Mouse (Mus musculus) right cerebral cortex, adult 2 months (tissue): ENCODE measurements around the gene Ptprcap.

Experiments
- DNase-seq, 2 experiments: peaks; one replicate each; pipeline ENCODE4 v3.0.0; 2021 to 2022; ENCODE audit warnings: low spot score in 2 of 2

The Ptprcap gene

GRCm38 (mm10) chr19:4166678-4167476 lies 13.5 kb downstream of the Ptprcap start:
- DNase-seq, result no peak

DNA sequence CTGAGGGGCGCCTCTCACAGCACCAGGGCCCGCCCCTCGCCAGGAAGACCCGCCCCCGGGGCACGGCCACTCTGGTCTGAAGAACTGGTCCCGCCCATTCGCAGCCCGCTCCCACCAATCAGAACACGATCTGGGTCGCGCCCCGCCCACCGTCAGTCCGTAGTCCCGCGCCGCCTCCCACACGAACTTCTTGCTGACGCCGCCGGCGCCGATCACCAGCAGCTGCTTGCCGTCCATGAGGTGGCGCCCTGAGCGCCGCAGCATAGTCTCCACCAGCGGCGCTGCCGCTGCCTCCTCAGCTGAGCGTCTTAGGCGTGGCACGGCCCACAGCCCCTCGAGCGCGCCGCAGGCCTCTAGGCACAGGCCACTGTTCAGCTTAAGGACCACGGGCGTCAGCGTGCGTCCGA lies 16.0 kb downstream of the Ptprcap start:
- DNase-seq, result peak; percentile 99 to 100

GRCm38 (mm10) chr19:4169810-4170209 lies 16.4 kb downstream of the Ptprcap start:
- DNase-seq, result peak in 1 of 2 experiments; percentile 58

- no peak for DNase-seq
Observed at GRCm38 (mm10) chr19:4170723-4171392, 17.5 kb downstream of the Ptprcap start.

DNA sequence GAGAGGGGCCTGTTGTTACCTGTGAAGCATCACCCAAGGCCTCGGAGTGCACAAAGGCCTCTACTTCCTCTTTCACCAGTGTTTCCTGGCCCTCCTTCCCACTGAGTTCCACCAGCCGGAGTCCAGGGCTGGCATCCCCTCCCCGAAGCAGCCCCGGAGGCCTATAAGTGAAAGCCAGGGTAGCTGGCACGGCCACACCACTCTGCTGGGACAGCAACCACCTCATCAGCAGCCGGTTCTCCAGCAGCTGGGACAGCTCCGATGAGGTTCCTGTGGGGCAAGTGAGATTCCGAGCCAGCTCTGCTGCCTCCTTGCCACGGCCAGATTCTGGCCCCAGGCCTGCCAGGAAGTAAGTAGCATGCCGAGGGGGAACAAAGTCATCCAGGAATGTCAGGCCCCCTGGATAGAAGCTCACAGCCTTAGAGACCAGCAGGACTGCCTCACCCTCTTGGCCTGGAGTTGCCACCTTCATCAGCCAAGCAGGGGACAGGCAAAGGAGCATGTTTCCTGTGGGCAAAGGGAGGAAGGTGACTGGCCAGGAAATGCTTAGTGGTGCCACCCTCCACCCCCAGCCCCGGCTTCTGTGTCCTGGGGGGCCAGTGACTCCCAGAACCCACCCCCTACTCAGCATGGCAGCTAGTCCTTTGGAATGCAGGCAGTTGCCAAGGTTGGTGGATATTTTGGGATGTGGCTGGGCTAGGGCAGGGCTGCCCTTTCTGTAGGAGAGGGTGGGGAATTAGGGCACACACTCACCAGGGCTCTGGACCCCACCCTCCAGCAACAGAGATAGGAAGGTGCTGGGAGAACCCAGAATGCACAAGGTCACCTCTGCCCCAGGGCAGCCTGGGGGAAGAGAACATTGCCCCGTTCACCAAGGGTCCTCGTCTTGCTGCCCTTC lies 18.2 kb downstream of the Ptprcap start:
- no peak for DNase-seq

GRCm38 (mm10) chr19:4172925-4173324 lies 19.5 kb downstream of the Ptprcap start:
- no peak for DNase-seq

- DNase-seq, result no peak
Observed at GRCm38 (mm10) chr19:4175368-4175947, 22.1 kb downstream of the Ptprcap start, which contains the start of gene Carns1. TSS of gene Carns1 (minus strand) at chr19:4175479.

DNA sequence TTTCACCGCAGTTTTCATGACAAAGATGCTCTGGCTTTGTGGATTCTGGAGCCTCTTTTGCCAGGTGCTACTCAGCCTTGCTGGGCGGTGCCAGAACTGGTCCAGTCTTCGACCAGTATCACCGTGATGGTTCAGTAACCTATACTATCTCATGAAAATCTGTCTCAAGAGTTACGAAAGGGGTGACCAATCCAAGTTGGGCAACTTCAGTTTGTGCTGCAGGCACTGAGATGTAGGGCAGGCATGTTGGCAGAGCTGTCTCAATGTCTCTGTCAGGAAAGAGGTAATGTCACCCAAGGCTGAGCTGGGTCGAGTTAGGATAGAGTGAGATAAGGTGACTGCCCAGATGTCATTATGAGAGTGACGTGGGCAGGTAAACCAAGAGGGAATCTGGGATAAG lies 27.0 kb downstream of the Ptprcap start:
- DNase-seq, result no peak

DNA sequence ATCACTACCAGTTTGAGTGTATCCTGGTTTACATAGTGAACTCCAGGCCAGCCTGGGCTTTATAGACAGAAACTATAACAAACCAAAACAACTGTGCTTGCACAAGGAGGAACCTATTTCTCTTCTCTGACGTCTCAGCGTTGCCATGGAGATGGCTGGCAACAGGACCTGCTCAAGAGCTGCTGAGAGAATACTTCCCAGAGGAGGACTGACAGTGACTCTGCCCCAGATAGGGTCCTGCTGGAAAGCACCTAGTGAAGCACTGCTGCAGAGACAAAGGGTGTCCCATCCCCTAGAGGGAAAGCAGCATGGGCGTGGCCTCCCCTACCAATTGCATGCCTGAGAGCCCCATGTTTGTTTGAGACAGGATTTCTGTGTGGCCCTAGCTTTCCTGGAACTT lies 28.5 kb downstream of the Ptprcap start:
- DNase-seq, result peak; percentile 79 to 89

- DNase-seq, result no peak
Observed at GRCm38 (mm10) chr19:4183689-4184088, 30.3 kb downstream of the Ptprcap start.

DNA sequence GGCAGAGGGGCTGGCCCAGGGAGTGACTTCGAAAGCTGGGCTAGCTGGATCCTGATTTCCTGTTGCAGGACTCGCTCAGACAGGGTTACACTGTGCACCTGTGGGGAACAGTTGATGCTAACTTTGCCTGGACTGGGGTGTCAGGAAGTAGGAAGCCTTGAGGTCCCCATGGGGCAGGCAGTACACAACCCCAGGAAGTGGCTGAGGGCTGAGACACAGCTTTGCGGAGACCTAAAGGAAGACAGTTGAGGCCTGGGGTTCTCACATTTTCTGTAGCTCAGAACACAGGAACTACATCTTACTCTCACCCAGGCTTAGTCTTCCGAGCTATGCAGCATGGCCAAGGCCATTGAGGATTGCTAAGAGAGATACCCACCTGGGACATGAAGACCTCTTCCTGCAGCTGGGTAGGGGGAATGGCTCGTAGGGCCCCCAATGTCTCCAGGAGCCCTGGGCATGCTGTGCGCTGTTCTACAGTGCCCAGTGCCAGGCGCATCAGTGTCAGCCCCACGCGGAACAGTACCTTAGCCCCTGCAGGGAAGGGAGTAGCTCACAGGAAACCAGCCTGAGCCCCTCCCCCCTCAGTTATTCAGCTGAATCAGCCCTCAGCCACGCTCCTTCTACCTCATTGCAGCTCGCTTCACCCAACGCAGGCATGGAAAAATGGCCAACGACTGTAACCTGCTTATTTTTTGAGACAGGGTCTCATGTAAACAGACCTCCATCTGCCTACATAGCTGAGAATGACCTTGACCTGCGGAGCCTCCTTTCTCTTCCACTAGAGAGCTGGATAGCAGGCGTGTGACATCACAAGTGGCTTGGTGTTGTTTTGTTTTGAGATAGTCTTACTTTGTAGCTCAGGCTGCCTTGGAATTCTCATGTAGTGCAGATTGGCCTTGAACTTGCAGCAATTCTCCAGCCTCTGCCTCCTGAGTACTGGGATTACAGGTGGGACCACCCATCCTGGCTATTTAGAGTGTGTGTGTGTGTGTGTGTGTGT lies 31.9 kb downstream of the Ptprcap start:
- no peak for DNase-seq

GRCm38 (mm10) chr19:4187303-4187702 lies 33.9 kb downstream of the Ptprcap start:
- no peak for DNase-seq

DNA sequence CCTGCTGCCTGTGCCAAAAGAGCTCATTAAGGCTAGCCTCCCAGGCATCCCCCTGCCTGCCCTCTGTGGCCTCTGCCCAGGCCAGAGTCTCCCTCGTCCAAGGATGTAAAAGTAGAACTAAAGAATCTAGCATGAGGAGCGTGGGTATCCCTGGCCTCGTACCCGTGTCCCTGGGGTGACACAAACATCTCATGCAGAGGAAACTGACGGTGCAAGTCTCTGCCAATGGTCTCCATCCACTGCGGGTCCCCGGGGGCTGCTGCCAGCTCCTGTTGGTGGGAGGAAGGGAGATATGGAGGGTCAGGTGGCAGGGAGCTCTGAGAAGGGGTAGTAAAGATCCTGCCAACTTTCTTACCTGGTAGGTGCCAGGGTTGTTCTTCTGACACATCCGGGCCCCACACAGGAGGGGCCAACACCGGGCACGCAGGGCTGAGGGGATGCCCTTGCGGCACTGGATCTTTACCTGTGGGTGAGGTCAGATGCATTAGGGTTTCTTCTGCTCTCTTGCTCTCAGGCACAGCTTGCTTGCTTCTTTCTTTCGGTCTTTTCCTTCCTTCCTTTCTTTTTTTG lies 35.7 kb downstream of the Ptprcap start:
- DNase-seq, result no peak

DNA sequence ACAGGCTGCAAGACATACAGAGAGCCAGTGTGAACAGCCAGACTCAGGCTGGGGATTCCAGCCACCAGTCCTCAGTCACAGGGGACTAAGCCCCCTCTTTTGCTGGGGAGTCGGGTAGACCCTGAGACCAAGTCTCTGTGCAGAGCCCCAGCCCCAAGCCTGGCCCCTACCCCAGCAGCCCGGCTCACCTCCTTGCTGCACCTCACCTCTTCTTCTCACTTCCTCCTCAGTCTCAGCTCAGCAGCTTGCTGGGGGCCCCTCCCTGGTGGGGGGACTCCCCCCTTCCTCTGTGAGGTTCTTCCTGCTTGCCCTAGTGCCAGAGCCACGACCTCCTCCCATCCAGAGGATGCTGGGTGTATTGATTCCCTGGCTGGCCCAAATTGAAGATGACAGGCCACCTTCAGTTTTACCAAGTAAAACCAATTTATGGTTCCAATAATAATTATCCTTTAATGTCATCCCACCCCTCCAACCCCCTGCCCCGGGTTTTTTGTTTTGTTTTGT lies 37.5 kb downstream of the Ptprcap start, which contains the start of gene Tbc1d10c:
Gene Tbc1d10c (minus strand): TSS at position 454 of the 504 bp plus-strand sequence.
- no peak for DNase-seq

GRCm38 (mm10) chr19:4191528-4192250 lies 38.3 kb downstream of the Ptprcap start, which contains the start of gene Ppp1ca:
TSS of gene Ppp1ca (plus strand) at chr19:4192065.
- peak; percentile 86 to 94 for DNase-seq

GRCm38 (mm10) chr19:4192251-4192985 lies 39.0 kb downstream of the Ptprcap start:
- DNase-seq, result no peak

DNA sequence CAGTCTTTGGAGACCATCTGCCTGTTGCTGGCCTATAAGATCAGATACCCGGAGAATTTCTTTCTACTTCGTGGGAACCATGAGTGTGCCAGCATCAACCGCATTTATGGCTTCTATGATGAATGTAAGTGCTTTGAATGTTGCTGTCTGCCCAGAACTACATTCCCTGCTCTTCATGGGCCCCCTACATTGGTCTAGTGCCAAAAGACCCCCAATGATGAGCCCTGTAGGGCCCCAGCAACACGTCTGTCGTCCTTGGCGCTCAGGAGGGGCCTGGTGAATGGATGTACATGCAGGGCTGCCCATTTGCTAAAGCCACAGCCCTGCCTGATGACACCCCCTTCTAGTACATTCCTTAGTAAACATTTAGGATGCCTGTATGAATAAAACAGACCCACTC lies 39.7 kb downstream of the Ptprcap start:
- no peak for DNase-seq

GRCm38 (mm10) chr19:4194021-4194724 lies 40.8 kb downstream of the Ptprcap start:
- DNase-seq, result no peak
